Mouse (Mus musculus): Measurements from ENCODE around the gene Brms1l.

DNA sequence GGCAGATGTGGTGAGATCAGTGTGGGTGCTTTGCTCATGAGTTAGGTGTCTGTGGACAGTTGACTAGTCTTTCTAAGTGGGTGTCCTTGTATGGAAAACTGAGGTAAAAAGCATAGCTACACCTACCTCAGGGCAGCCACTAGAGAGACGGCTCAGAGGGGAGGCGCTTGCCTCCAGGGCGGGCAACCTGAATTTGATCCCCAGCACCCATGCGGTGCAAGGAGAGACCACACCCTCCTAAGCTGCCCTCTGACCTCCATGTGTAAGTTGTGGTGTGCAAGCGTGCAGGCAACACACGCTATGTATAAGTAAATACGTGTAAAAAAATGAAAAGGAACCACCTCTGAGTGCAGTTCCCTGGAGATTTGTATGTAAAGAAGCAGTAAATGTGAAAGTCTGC is 24.5 kb downstream of the Brms1l start:
- TF ChIP-seq CHD2 (IDR thresholded peaks at IDR 0.05; ENCODE audit: low read depth, low read length) = no peak
- no peak for TF ChIP-seq ZNF384 (IDR thresholded peaks at IDR 0.05; ENCODE audit: low read depth, low read length)
